Mouse (Mus musculus) lung, postnatal 0 days (tissue): ENCODE measurements around the gene Ctla4. TPM values are rescaled to one million over a fixed set of nuclear protein-coding genes. Genes with fewer than 3 reads are reported as not detected.

ENCODE experiments used
- ATAC-seq: fragments of 200-750 bp; cut with Nextera tagmentation; 2 replicates; pipeline ENCODE4 v1.8.0; 2017; ENCODE audit warnings: moderate library complexity
- DNase-seq: peaks from one replicate; pipeline ENCODE4 v3.0.0-alpha.2; 2016; ENCODE audit warnings: low spot score
- H3K27ac ChIP-seq: fragments of 300-500 bp; sonication (generic); 2 replicates; pipeline ENCODE4 v1.5.1; 2014; ENCODE audit warnings: antibody characterized with exemption, mild to moderate bottlenecking, low read length, mixed read lengths
- H3K27me3 ChIP-seq: fragments of 300-500 bp; sonication (generic); replicated peaks from 2 replicates; pipeline ENCODE4 v1.6.1; 2014; ENCODE audit warnings: low read length, mixed read lengths; ENCODE audit not compliant: insufficient read depth
- H3K36me3 ChIP-seq: fragments of 300-500 bp; sonication (generic); 2 replicates; pipeline ENCODE4 v1.6.1; 2014; ENCODE audit warnings: low read length, mixed read lengths; ENCODE audit not compliant: insufficient read depth
- H3K4me1 ChIP-seq: fragments of 300-500 bp; sonication (generic); 2 replicates; pipeline ENCODE4 v1.6.1; 2014; ENCODE audit warnings: antibody characterized with exemption, low read depth, low read length, mixed read lengths; ENCODE audit not compliant: insufficient read depth
- H3K4me2 ChIP-seq: fragments of 300-500 bp; sonication (generic); replicated peaks from 2 replicates; pipeline ENCODE4 v1.6.1; 2014; ENCODE audit warnings: low read depth, mild to moderate bottlenecking, low read length, moderate library complexity, mixed read lengths
- H3K4me3 ChIP-seq: fragments of 300-500 bp; sonication (generic); 2 replicates; pipeline ENCODE4 v1.5.1; 2014; ENCODE audit warnings: low read depth, low read length
- H3K9ac ChIP-seq: fragments of 300-500 bp; sonication (generic); replicated peaks from 2 replicates; pipeline ENCODE4 v1.6.1; 2014; ENCODE audit warnings: low read depth, mild to moderate bottlenecking
- H3K9me3 ChIP-seq: fragments of 300-500 bp; sonication (generic); 2 replicates; pipeline ENCODE4 v1.6.1; 2016; ENCODE audit warnings: low read length, mixed read lengths
- CTCF ChIP-seq: IDR thresholded peaks from 2 replicates; pipeline ENCODE4 v1.5.1; 2016; ENCODE audit warnings: antibody characterized with exemption, mild to moderate bottlenecking
- EP300 ChIP-seq: IDR thresholded peaks from 2 replicates; pipeline ENCODE4 v1.6.1; 2016; ENCODE audit warnings: antibody characterized with exemption, mild to moderate bottlenecking, control low read depth
- WGBS: fragments of 180-500 bp; shearing (Covaris S2); extraction: QIAGEN DNeasy Blood & Tissue Kit; methylation state at CpG from one replicate; pipeline ENCODE4 v1.1.7; 2014; 5-methylcytosine and 5-hydroxymethylcytosine counted together
- polyA plus RNA-seq: library from polyadenylated mRNA; unstranded; fragments of >200 nt; fragmentation: Nextera tagmentation; extraction: Ambion mirVana; gene quantifications from 2 replicates; pipeline ENCODE4 v1.2.1, GENCODE M21; 2015

Ctla4 gene
- polyA plus RNA-seq, 1 experiment from 2014 or later, result not detected

GRCm38 (mm10) chr1:60940023-60940422, 53.2 kb downstream of the Ctla4 start:
- no peak overlapping the region for H3K4me3 ChIP-seq
- no peak overlapping the region for H3K4me2 ChIP-seq
- TF ChIP-seq EP300 (no peak), CTCF (no peak)
- no peak overlapping the region for H3K9ac ChIP-seq
- WGBS, result 70% methylated on average over 3 of the region's 3 CpGs
- no peaks in the 10 kb centered on the region for H3K36me3 ChIP-seq
- DNase-seq (no peak), ATAC-seq (no peak)
- no peaks in the 10 kb centered on the region for H3K9me3 ChIP-seq
- H3K27ac ChIP-seq, result no peak overlapping the region
- H3K4me1 ChIP-seq, result no peaks in the 10 kb centered on the region
- H3K27me3 ChIP-seq, result no peaks in the 10 kb centered on the region

DNA sequence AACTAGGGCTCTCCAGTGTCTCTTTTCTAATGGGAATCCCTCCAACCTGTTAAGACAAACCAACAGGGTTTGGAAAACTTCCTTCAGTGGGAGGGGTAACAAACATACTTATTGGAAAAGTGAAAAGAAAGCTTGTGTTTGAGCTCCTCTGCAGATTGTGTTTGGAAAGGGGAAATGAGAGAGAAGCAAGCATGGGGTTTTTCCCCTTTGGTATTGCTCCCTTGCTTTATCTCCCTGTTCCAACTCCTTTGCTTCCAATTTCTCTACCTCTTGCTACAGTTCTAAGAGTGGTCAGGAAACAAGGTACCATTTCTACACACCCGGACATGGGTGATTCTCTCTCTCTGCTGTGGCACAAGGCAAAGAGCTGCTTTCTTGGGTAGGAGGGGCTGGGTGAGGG, 53.8 kb downstream of the Ctla4 start:
- Histone ChIP-seq H3K27me3 (no peaks in the 10 kb centered on the region), H3K27ac (no peak overlapping the region), H3K36me3 (no peaks in the 10 kb centered on the region), H3K9ac (no peak overlapping the region), H3K9me3 (no peaks in the 10 kb centered on the region), H3K4me3 (no peak overlapping the region), H3K4me2 (no peak overlapping the region), H3K4me1 (no peaks in the 10 kb centered on the region)
- TF ChIP-seq CTCF, result no peak
- no peak for TF ChIP-seq EP300
- no peak for ATAC-seq
- DNase-seq, result no peak
- WGBS, result 70% methylated on average over 1 of the region's 1 CpGs

DNA sequence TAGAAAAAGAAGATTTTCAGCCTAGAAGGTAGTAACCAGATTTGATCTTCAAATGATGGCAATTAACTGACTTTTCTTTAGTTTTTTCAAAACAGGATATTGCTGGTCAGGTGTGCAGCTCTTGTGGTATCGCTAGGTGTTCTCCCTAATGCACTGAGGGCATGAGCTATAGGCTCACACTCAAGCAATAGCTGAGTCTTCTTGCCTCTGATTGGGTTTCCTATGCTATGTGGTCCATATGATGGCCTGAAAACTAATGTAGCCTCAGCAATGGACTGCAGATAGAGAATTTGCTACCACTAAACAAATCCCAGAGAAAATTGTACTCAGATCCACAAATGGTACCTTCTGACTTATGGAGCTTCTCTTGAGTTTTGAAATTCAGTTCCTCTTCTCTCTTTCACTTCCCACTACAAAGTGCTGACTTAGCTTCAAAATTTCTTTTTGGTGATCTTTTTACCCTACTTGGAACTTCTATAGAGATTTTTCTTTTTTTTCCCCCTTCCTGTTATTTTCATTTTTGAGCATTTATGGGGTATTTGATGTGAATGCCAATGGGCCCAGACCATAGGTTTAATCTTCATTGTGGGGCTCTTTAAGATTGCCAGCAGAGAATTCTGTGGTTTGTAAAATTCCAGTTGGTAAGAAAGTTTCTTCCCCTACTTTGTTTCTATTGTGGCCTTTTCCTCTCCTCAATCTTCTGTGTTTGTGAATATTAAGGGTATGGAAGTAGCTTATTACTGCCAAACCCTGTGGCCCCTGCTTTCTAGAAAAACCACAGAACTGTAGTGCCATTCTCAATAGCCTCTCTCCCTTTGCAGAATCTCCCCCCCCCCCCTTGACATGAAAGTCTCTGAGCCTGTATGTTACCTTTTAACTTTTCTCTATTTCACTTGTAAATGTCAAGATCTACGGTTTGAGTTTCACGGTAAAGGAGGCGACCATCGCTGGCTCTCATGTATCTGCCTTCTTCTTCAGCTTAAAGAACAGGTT, 54.6 kb downstream of the Ctla4 start:
- no peak overlapping the region for H3K4me3 ChIP-seq
- H3K4me2 ChIP-seq, result no peak overlapping the region
- H3K27ac ChIP-seq, result no peak overlapping the region
- no peak for ATAC-seq
- no peaks in the 10 kb centered on the region for H3K9me3 ChIP-seq
- no peaks in the 10 kb centered on the region for H3K36me3 ChIP-seq
- 83% methylated on average over 5 of the region's 5 CpGs for WGBS
- DNase-seq, result peak; percentile 18
- no peak overlapping the region for H3K9ac ChIP-seq
- H3K27me3 ChIP-seq, result no peaks in the 10 kb centered on the region
- no peaks in the 10 kb centered on the region for H3K4me1 ChIP-seq
- TF ChIP-seq CTCF (no peak), EP300 (no peak)

GRCm38 (mm10) chr1:60942921-60943320, 56.1 kb downstream of the Ctla4 start:
- H3K9ac ChIP-seq, result no peak overlapping the region
- H3K9me3 ChIP-seq, result no peaks in the 10 kb centered on the region
- no peaks in the 10 kb centered on the region for H3K4me1 ChIP-seq
- H3K4me3 ChIP-seq, result no peak overlapping the region
- ATAC-seq (no peak), DNase-seq (no peak)
- H3K27ac ChIP-seq, result no peak overlapping the region
- H3K27me3 ChIP-seq, result no peaks in the 10 kb centered on the region
- TF ChIP-seq EP300 (no peak), CTCF (no peak)
- no peaks in the 10 kb centered on the region for H3K36me3 ChIP-seq
- WGBS, result 66% methylated on average over 2 of the region's 2 CpGs
- no peak overlapping the region for H3K4me2 ChIP-seq

GRCm38 (mm10) chr1:60945633-60946401, 59.0 kb downstream of the Ctla4 start:
- Histone ChIP-seq H3K36me3 (no peaks in the 10 kb centered on the region), H3K27ac (no peak overlapping the region), H3K27me3 (no peaks in the 10 kb centered on the region), H3K4me2 (no peak overlapping the region), H3K9ac (no peak overlapping the region), H3K4me1 (no peaks in the 10 kb centered on the region), H3K9me3 (no peaks in the 10 kb centered on the region), H3K4me3 (no peak overlapping the region)
- TF ChIP-seq CTCF, result no peak
- no peak for TF ChIP-seq EP300
- 77% methylated on average over 8 of the region's 8 CpGs for WGBS
- DNase-seq (no peak), ATAC-seq (no peak)

GRCm38 (mm10) chr1:60948112-60948511, 61.3 kb downstream of the Ctla4 start:
- Histone ChIP-seq H3K27ac (no peak overlapping the region), H3K9ac (no peak overlapping the region), H3K4me2 (no peak overlapping the region), H3K4me3 (no peak overlapping the region), H3K36me3 (no peaks in the 10 kb centered on the region), H3K27me3 (no peaks in the 10 kb centered on the region), H3K9me3 (no peaks in the 10 kb centered on the region), H3K4me1 (no peaks in the 10 kb centered on the region)
- 60% methylated on average over 6 of the region's 6 CpGs for WGBS
- TF ChIP-seq EP300 (no peak), CTCF (no peak)
- DNase-seq (no peak), ATAC-seq (no peak)
